Mouse (Mus musculus): ENCODE measurements around the gene Timm8a2.

DNA sequence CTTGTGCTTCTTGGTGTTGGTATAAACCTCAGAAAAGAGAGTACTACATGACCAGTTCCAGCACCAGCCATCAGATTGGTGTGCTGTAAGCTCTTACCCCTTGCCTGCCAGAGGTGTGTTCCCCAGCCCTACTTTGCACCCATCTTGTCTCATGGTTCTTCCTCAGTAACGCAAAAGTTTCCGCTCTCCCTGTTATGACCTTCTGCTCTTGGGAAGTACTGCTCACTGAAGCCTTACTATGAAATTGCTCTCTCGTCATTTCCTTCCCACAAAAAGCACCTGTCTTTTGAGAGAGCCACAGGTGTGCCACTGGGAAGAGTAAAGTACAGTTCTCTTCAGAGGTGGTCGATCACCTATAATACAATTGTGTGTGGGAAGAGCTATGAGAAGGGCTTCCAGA, 4.6 kb upstream of the Timm8a2 start:
- TF ChIP-seq ZNF384 (IDR thresholded peaks at IDR 0.05; ENCODE audit: low read depth, low read length) (no peak), HCFC1 (IDR thresholded peaks at IDR 0.05; ENCODE audit: borderline replicate concordance, insufficient read depth, low read length) (no peak), CHD2 (IDR thresholded peaks at IDR 0.05; ENCODE audit: low read depth, low read length) (no peak)
